Mouse (Mus musculus) limb, embryonic 14.5 days (tissue): ENCODE data around the gene Flii. TPM values are rescaled to one million over a fixed set of nuclear protein-coding genes. Genes with fewer than 3 reads are reported as not detected.
A peak's percentile ranks its signal among the peaks of the same experiment; 100 is the strongest.

Source experiments
- ATAC-seq: fragments of 200-750 bp; cut with Nextera tagmentation; 2 replicates; pipeline ENCODE4 v1.8.0; 2017; ENCODE audit warnings: low read depth, moderate number of reproducible peaks, moderate TSS enrichment; ENCODE audit not compliant: low FRiP score
- DNase-seq: peaks from one replicate; pipeline ENCODE4 v3.0.0-alpha.2; 2015; ENCODE audit warnings: low spot score
- H3K27ac ChIP-seq: fragments of 300-500 bp; sonication (generic); replicated peaks from 2 replicates; pipeline ENCODE4 v1.5.1; 2014; ENCODE audit warnings: low read depth, mild to moderate bottlenecking, low read length, moderate library complexity, mixed read lengths
- H3K27me3 ChIP-seq: fragments of 300-500 bp; sonication (generic); 2 replicates; pipeline ENCODE4 v1.6.1; 2014; ENCODE audit warnings: low read length, mixed read lengths; ENCODE audit not compliant: control insufficient read depth, insufficient read depth
- H3K36me3 ChIP-seq: fragments of 300-500 bp; sonication (generic); 2 replicates; pipeline ENCODE4 v1.6.1; 2014; ENCODE audit warnings: mild to moderate bottlenecking, low read length, moderate library complexity, mixed read lengths; ENCODE audit not compliant: control insufficient read depth, insufficient read depth
- H3K4me1 ChIP-seq: fragments of 300-500 bp; sonication (generic); 2 replicates; pipeline ENCODE4 v1.6.1; 2014; ENCODE audit warnings: antibody characterized with exemption, low read length, mixed read lengths; ENCODE audit not compliant: control insufficient read depth, insufficient read depth
- H3K4me2 ChIP-seq: fragments of 300-500 bp; sonication (generic); replicated peaks from 2 replicates; pipeline ENCODE4 v1.6.1; 2014; ENCODE audit warnings: low read depth, mild to moderate bottlenecking, low read length, moderate library complexity; ENCODE audit not compliant: severe bottlenecking
- H3K4me3 ChIP-seq: fragments of 300-500 bp; sonication (generic); replicated peaks from 2 replicates; pipeline ENCODE4 v1.5.1; 2014; ENCODE audit warnings: low read length
- H3K9ac ChIP-seq: fragments of 300-500 bp; sonication (generic); 2 replicates; pipeline ENCODE4 v1.6.1; 2014; ENCODE audit warnings: mild to moderate bottlenecking, low read depth, low read length, moderate library complexity; ENCODE audit not compliant: severe bottlenecking
- H3K9me3 ChIP-seq: fragments of 300-500 bp; sonication (generic); 2 replicates; pipeline ENCODE4 v1.6.1; 2016; ENCODE audit warnings: low read length; ENCODE audit not compliant: control insufficient read depth
- POLR2A ChIP-seq: fragments of 200-500 bp; IDR thresholded peaks from 2 replicates; pipeline ENCODE4 v1.8.0; 2012; ENCODE audit warnings: inconsistent platforms, mild to moderate bottlenecking, moderate library complexity, borderline replicate concordance; ENCODE audit not compliant: insufficient read depth, insufficient read length; ENCODE audit errors: extremely low read depth
- WGBS: fragments of 180-500 bp; shearing (Covaris S2); extraction: QIAGEN DNeasy Blood & Tissue Kit; methylation state at CpG from one replicate; pipeline ENCODE4 v1.1.7; 2014; 5-methylcytosine and 5-hydroxymethylcytosine counted together
- polyA plus RNA-seq, 2 experiments: library from polyadenylated mRNA; depleted of rRNA in 1 of 2; stranded (reverse) in 1 of 2; unstranded in 1 of 2; fragments of >200 nt; fragmentation: Nextera tagmentation in 1 of 2; extraction: Ambion mirVana in 1 of 2; gene quantifications; 2 replicates each; pipeline versions ENCODE4 v1.2.1 to v1.2.3; 2012 to 2014

Flii gene
- polyA plus RNA-seq, 2 experiments, result 66.3 to 120 TPM

GRCm38 (mm10) chr11:60704023-60704880 is 22.8 kb downstream of the Flii start:
- no peak for DNase-seq
- no peaks in the 10 kb centered on the region for H3K27me3 ChIP-seq
- H3K4me2 ChIP-seq, result no peak overlapping the region
- H3K27ac ChIP-seq, result no peak overlapping the region
- no peak overlapping the region for H3K4me3 ChIP-seq
- 89% methylated on average over 19 of the region's 19 CpGs for WGBS
- no peak overlapping the region for H3K9ac ChIP-seq
- no peak for TF ChIP-seq POLR2A
- ATAC-seq, result no peak
- no peaks in the 10 kb centered on the region for H3K9me3 ChIP-seq
- peaks cover 16% of the 10 kb centered on the region for H3K4me1 ChIP-seq
- H3K36me3 ChIP-seq, result peaks cover 62% of the 10 kb centered on the region

- no peaks in the 10 kb centered on the region for H3K9me3 ChIP-seq
- no peak overlapping the region for H3K4me3 ChIP-seq
- no peak for TF ChIP-seq POLR2A
- H3K4me2 ChIP-seq, result no peak overlapping the region
- no peak overlapping the region for H3K27ac ChIP-seq
- ATAC-seq, result no peak
- H3K9ac ChIP-seq, result no peak overlapping the region
- 50% methylated on average over 4 of the region's 4 CpGs for WGBS
- H3K36me3 ChIP-seq, result peaks cover 51% of the 10 kb centered on the region
- peaks cover 22% of the 10 kb centered on the region for H3K4me1 ChIP-seq
- no peaks in the 10 kb centered on the region for H3K27me3 ChIP-seq
- DNase-seq, result peak; percentile 49
These were observed 23.9 kb downstream of the Flii start for GRCm38 (mm10) chr11:60703131-60703530.

- Histone ChIP-seq H3K4me3 (no peak overlapping the region), H3K4me1 (peaks cover 22% of the 10 kb centered on the region), H3K9me3 (no peaks in the 10 kb centered on the region), H3K27ac (no peak overlapping the region), H3K36me3 (peaks cover 36% of the 10 kb centered on the region), H3K9ac (no peak overlapping the region), H3K27me3 (no peaks in the 10 kb centered on the region), H3K4me2 (no peak overlapping the region)
- ATAC-seq (no peak), DNase-seq (no peak)
- TF ChIP-seq POLR2A, result no peak
- 89% methylated on average over 3 of the region's 4 CpGs for WGBS
These were observed 25.5 kb downstream of the Flii start for GRCm38 (mm10) chr11:60701611-60702010.

GRCm38 (mm10) chr11:60700320-60701185 is 26.5 kb downstream of the Flii start:
- no peak for DNase-seq
- no peak for TF ChIP-seq POLR2A

GRCm38 (mm10) chr11:60699524-60700075 is 27.5 kb downstream of the Flii start, which contains the start of gene Llgl1:
Gene Llgl1, plus strand, starts transcription at chr11:60699723.
- 3% methylated on average over 34 of the region's 73 CpGs for WGBS
- ATAC-seq, result peak; percentile 92
- peaks cover 16% of the 10 kb centered on the region for H3K36me3 ChIP-seq

More at GRCm38 (mm10) chr11:60700320-60701185, 26.5 kb downstream of the Flii start:
- H3K27ac ChIP-seq, result peak overlapping the region; percentile 84
- no peaks in the 10 kb centered on the region for H3K27me3 ChIP-seq
- WGBS, result 31% methylated on average over 12 of the region's 12 CpGs
- peak overlapping the region; percentile 77 for H3K9ac ChIP-seq
- H3K9me3 ChIP-seq, result no peaks in the 10 kb centered on the region
- ATAC-seq, result no peak
- H3K4me2 ChIP-seq, result peak overlapping the region; percentile 87
- peaks cover 25% of the 10 kb centered on the region for H3K36me3 ChIP-seq
- peaks cover 22% of the 10 kb centered on the region for H3K4me1 ChIP-seq
- H3K4me3 ChIP-seq, result peak overlapping the region; percentile 71

More at GRCm38 (mm10) chr11:60699524-60700075, 27.5 kb downstream of the Flii start, which contains the start of gene Llgl1:
- Histone ChIP-seq H3K27me3 (no peaks in the 10 kb centered on the region), H3K27ac (peak within 1 kb of the TSS; percentile 84), H3K4me3 (peak within 1 kb of the TSS; percentile 71), H3K9me3 (no peaks in the 10 kb centered on the region), H3K4me1 (peaks cover 22% of the 10 kb centered on the region), H3K9ac (peak within 1 kb of the TSS; percentile 77), H3K4me2 (peak within 1 kb of the TSS; percentile 87)
- DNase-seq, result peak; percentile 93
- TF ChIP-seq POLR2A, result peak; percentile 69; the same call in 1 of the 2 replicates
